Mouse (Mus musculus) spleen, adult 2 months (tissue): ENCODE data around the gene March7. TPM values are rescaled to one million over a fixed set of nuclear protein-coding genes. Genes with fewer than 3 reads are reported as not detected.

ENCODE experiments used
- DNase-seq, 2 experiments: peaks; one replicate each; pipeline versions ENCODE4 v3.0.0 to v3.0.0-alpha.2; 2012 to 2021; ENCODE audit warnings: low spot score in 2 of 2, low read depth in 1 of 2
- H3K27ac ChIP-seq: fragments of 200-500 bp; 2 replicates; pipeline ENCODE4 v1.5.1; 2012; ENCODE audit warnings: low read length, inconsistent platforms; ENCODE audit not compliant: insufficient read depth
- H3K27me3 ChIP-seq: fragments of 200-500 bp; 2 replicates; pipeline ENCODE4 v1.6.1; 2012; ENCODE audit warnings: mild to moderate bottlenecking, moderate library complexity, low read length, inconsistent platforms; ENCODE audit not compliant: control insufficient read depth, insufficient read depth
- H3K36me3 ChIP-seq: fragments of 200-500 bp; 2 replicates; pipeline ENCODE4 v1.6.1; 2012; ENCODE audit warnings: mild to moderate bottlenecking, low read length, inconsistent platforms; ENCODE audit not compliant: control insufficient read depth, insufficient read depth
- H3K4me1 ChIP-seq: fragments of 200-500 bp; 2 replicates; pipeline ENCODE4 v1.6.1; 2011; ENCODE audit warnings: inconsistent platforms; ENCODE audit not compliant: control insufficient read depth, insufficient read depth, insufficient read length
- H3K4me3 ChIP-seq: fragments of 200-500 bp; 2 replicates; pipeline ENCODE4 v1.5.1; 2011; ENCODE audit warnings: mild to moderate bottlenecking, inconsistent platforms; ENCODE audit not compliant: insufficient read depth, insufficient read length; ENCODE audit errors: extremely low read depth
- CTCF ChIP-seq: fragments of 200-500 bp; IDR thresholded peaks from 2 replicates; pipeline ENCODE4 v1.5.1; 2011; ENCODE audit warnings: mild to moderate bottlenecking, inconsistent platforms; ENCODE audit not compliant: insufficient read depth, insufficient read length, insufficient replicate concordance; ENCODE audit errors: extremely low read depth
- POLR2A ChIP-seq: fragments of 200-500 bp; IDR thresholded peaks from 2 replicates; pipeline ENCODE4 v1.6.1; 2011; ENCODE audit warnings: low read depth, low read length, inconsistent platforms
- WGBS: fragments of 180-500 bp; shearing (Covaris S2); methylation state at CpG from one replicate; pipeline ENCODE4 v1.1.7; 2018; 5-methylcytosine and 5-hydroxymethylcytosine counted together
- polyA plus RNA-seq: library from polyadenylated mRNA; depleted of rRNA; stranded (reverse); fragments of >200 nt; gene quantifications from 2 replicates; pipeline ENCODE4 v1.2.3, GENCODE M21; 2012

Gene March7
- polyA plus RNA-seq, 1 experiment: 6.4 TPM

GRCm38 (mm10) chr2:60228470-60228869, 18.8 kb downstream of the March7 start:
- Histone ChIP-seq H3K4me3 (no peak overlapping the region), H3K27me3 (no peaks in the 10 kb centered on the region), H3K36me3 (peaks cover 18% of the 10 kb centered on the region), H3K4me1 (no peaks in the 10 kb centered on the region), H3K27ac (no peak overlapping the region)
- no peak for TF ChIP-seq POLR2A
- no peak for TF ChIP-seq CTCF
- no peak for DNase-seq
- WGBS: 96% methylated on average over 1 of the region's 1 CpGs

- H3K36me3 ChIP-seq: peaks cover 29% of the 10 kb centered on the region
- no peak for TF ChIP-seq CTCF
- no peak for TF ChIP-seq POLR2A
- no peak for DNase-seq
- H3K27ac ChIP-seq: no peak overlapping the region
- no peaks in the 10 kb centered on the region for H3K4me1 ChIP-seq
- H3K4me3 ChIP-seq: no peak overlapping the region
- H3K27me3 ChIP-seq: no peaks in the 10 kb centered on the region
- WGBS: 84% methylated on average over 2 of the region's 2 CpGs
These were observed 20.7 kb downstream of the March7 start for GRCm38 (mm10) chr2:60230361-60230760.

GRCm38 (mm10) chr2:60233147-60233546, 23.5 kb downstream of the March7 start:
- H3K27ac ChIP-seq: no peak overlapping the region
- H3K36me3 ChIP-seq: peaks cover 44% of the 10 kb centered on the region
- WGBS: 87% methylated on average over 2 of the region's 2 CpGs
- no peak for DNase-seq
- no peaks in the 10 kb centered on the region for H3K4me1 ChIP-seq
- H3K27me3 ChIP-seq: no peaks in the 10 kb centered on the region
- H3K4me3 ChIP-seq: no peak overlapping the region
- TF ChIP-seq CTCF (no peak), POLR2A (no peak)

GRCm38 (mm10) chr2:60234506-60234905, 24.8 kb downstream of the March7 start:
- H3K4me3 ChIP-seq: no peak overlapping the region
- no peaks in the 10 kb centered on the region for H3K27me3 ChIP-seq
- no peak overlapping the region for H3K27ac ChIP-seq
- WGBS: 66% methylated on average over 7 of the region's 7 CpGs
- TF ChIP-seq POLR2A: no peak
- TF ChIP-seq CTCF: no peak
- H3K4me1 ChIP-seq: no peaks in the 10 kb centered on the region
- peaks cover 47% of the 10 kb centered on the region for H3K36me3 ChIP-seq
- DNase-seq: no peak

- H3K36me3 ChIP-seq: peaks cover 8% of the 10 kb centered on the region
- no peaks in the 10 kb centered on the region for H3K4me1 ChIP-seq
- TF ChIP-seq POLR2A (no peak), CTCF (no peak)
- no peak overlapping the region for H3K4me3 ChIP-seq
- H3K27ac ChIP-seq: no peak overlapping the region
- WGBS: 91% methylated on average over 4 of the region's 4 CpGs
- H3K27me3 ChIP-seq: no peaks in the 10 kb centered on the region
- no peak for DNase-seq
These were observed 43.1 kb downstream of the March7 start for GRCm38 (mm10) chr2:60252782-60253181.

- peaks cover 8% of the 10 kb centered on the region for H3K36me3 ChIP-seq
- no peak for DNase-seq
- TF ChIP-seq CTCF (no peak), POLR2A (no peak)
- no peaks in the 10 kb centered on the region for H3K27me3 ChIP-seq
- H3K27ac ChIP-seq: no peak overlapping the region
- H3K4me3 ChIP-seq: no peak overlapping the region
- no peaks in the 10 kb centered on the region for H3K4me1 ChIP-seq
These were observed 43.8 kb downstream of the March7 start for GRCm38 (mm10) chr2:60253506-60253905.

- Histone ChIP-seq H3K27ac (no peak overlapping the region), H3K36me3 (no peaks in the 10 kb centered on the region; the same call in 1 of the 2 replicates), H3K4me3 (no peak overlapping the region), H3K4me1 (no peaks in the 10 kb centered on the region), H3K27me3 (no peaks in the 10 kb centered on the region)
- DNase-seq: no peak
- no peak for TF ChIP-seq CTCF
- no peak for TF ChIP-seq POLR2A
- WGBS: 92% methylated on average over 2 of the region's 2 CpGs
These were observed 47.1 kb downstream of the March7 start for GRCm38 (mm10) chr2:60256751-60257150.

- DNase-seq: no peak
- Histone ChIP-seq H3K27me3 (no peaks in the 10 kb centered on the region), H3K4me1 (no peaks in the 10 kb centered on the region), H3K27ac (no peak overlapping the region), H3K4me3 (no peak overlapping the region), H3K36me3 (no peaks in the 10 kb centered on the region)
- WGBS: 92% methylated on average over 5 of the region's 5 CpGs
- TF ChIP-seq CTCF (no peak), POLR2A (no peak)
These were observed 49.5 kb downstream of the March7 start for GRCm38 (mm10) chr2:60259186-60259585.
